Mouse (Mus musculus): ENCODE measurements around the gene Gatm. TPM values are rescaled to one million over a fixed set of nuclear protein-coding genes. Genes with fewer than 3 reads are reported as not detected.

The Gatm gene
- 6.1 and 6.9 TPM in 2 replicates for polyA plus RNA-seq (2014; fragmentation: Nextera tagmentation; extraction: Ambion mirVana)

DNA sequence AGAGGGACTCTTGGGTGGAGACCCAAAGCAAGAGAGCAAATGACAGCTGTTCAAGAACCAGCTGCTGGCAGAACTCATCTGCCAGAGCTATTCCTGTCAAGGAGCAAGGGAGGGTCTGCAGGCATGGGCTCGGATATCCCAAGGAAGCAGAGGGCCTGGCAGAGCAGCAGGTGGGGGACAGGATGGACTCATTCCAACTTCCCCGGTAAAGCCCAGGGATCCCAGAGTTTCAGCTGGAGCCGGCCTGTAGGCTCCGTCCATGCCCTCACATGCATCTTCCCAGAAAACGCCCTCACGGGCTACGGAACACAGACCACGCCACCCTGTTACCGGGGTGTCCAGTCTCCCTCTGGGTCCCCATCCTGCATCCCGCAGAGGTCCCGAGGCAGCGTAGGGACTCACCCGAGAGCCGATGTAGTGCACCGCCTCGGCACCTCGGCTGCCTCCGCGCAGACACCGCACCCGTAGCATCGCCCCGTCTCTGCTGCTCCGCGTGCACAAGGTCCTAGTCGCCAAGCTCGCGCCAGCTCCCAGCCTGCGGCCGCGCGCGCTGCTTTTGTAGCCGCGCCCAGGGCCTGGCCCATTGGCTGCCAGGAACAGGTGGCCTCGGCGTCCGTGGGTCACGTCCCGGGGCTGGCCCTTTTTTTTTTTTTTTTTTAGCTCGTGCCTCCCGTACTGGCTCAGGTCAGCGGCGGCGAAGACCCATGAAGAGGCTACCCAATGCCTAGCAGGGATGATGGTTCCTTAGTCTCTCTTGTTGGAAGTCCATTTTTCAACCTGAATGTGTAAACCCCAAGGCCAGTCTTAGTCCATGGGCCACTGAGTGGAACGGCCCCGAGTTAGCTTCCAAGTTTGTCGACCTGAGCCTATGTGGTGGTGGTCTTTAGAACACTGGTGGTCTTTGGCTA lies at the start of gene Gatm:
Gene Gatm (minus strand): TSS at position 558 of the 908 bp plus-strand sequence.
- H3K4me1 ChIP-seq (ENCODE audit: insufficient read depth) = no peaks in the 10 kb centered on the region
- ATAC-seq (ENCODE audit: insufficient read depth) (peak; percentile 86), DNase-seq (peak; percentile 77)
- H3K4me3 ChIP-seq (ENCODE audit: low read depth, low read length) = peak within 1 kb of the TSS; percentile 42
- H3K27ac ChIP-seq (ENCODE audit: low read depth) = no peak within 1 kb of the TSS
- H3K9ac ChIP-seq = peak within 1 kb of the TSS; percentile 50
- WGBS = 3% methylated on average over 48 of the region's 48 CpGs
- H3K27me3 ChIP-seq (ENCODE audit: insufficient read depth, low read length) = peaks cover 15% of the 10 kb centered on the region; the same call in 1 of the 2 replicates
- H3K36me3 ChIP-seq (ENCODE audit: insufficient read depth) = no peaks in the 10 kb centered on the region
- no peaks in the 10 kb centered on the region for H3K9me3 ChIP-seq (ENCODE audit: low read depth, low read length)
- H3K4me2 ChIP-seq = peak within 1 kb of the TSS; percentile 84
- no peak for TF ChIP-seq CTCF (IDR thresholded peaks at IDR 0.05; ENCODE audit: low read depth)

DNA sequence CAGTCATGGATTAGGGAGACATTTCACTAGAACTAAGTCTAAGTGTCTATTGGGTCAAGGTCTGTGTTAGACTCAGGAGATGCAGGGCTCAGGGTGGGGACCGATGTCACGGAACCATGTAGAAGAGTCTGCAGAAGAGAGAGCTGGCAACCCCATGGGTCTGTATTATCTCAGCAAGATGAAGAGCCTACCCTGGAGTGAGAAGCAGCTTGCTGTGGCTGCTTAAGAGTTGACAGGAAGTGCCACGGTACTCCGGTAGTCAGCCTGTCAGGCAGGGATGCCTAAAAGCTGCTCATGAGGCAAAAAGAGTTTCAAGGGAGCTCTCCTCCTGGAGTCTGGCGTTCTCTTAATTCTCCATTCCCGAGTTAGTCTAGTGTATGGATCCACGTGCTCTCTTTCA lies 48.7 kb upstream of the Gatm start:
- TF ChIP-seq CTCF (IDR thresholded peaks at IDR 0.05; ENCODE audit: low read depth) = no peak
- Histone ChIP-seq H3K36me3 (ENCODE audit: insufficient read depth) (no peaks in the 10 kb centered on the region), H3K27ac (ENCODE audit: low read depth) (no peak overlapping the region), H3K9ac (no peak overlapping the region), H3K4me1 (ENCODE audit: insufficient read depth) (no peaks in the 10 kb centered on the region), H3K4me2 (no peak overlapping the region), H3K27me3 (ENCODE audit: insufficient read depth, low read length) (no peaks in the 10 kb centered on the region), H3K9me3 (ENCODE audit: low read depth, low read length) (no peaks in the 10 kb centered on the region), H3K4me3 (ENCODE audit: low read depth, low read length) (no peak overlapping the region)
- DNase-seq (no peak), ATAC-seq (ENCODE audit: insufficient read depth) (no peak)
- 73% methylated on average over 7 of the region's 7 CpGs for WGBS

DNA sequence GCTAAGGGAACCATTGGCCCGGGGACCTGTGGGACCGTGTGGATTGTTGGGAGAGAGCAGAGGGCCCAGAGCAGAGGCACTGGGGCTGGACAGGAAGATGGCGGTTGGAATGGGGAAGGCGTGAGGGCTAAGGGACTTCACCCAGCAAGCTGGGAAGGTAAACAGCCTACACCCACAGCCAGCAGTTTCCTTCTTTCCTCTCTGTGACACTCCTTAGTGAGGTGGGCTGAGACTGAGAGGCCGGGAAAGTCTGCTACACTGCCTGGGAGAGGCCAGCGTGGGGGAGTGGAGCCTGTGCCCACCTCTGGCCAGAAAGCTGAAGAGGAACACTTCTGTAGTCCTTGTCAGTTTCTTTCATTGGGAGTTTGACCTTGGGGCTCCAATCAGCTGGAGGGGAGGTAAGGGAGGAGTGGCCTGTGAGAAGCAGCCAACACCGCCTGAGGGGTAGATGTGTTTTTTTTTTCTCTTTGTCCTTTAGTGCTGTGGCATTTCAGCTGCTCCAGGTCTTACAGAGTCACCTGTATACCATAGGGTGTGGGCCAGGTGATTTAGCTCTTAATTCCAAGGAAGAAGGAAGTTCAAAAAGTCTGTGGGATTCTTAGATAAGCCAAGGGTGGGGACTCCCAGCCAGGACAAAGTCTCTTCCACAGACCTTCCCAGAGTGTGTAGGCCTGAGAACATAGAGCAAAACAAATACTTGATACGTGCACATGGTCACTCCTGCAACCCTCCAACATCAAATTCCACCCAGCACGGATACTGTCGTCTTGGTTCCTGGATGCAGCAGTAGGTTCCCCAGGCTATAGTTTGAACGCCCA lies 46.8 kb upstream of the Gatm start:
- H3K4me2 ChIP-seq = no peak overlapping the region
- no peaks in the 10 kb centered on the region for H3K27me3 ChIP-seq (ENCODE audit: insufficient read depth, low read length)
- no peaks in the 10 kb centered on the region for H3K36me3 ChIP-seq (ENCODE audit: insufficient read depth)
- H3K9me3 ChIP-seq (ENCODE audit: low read depth, low read length) = no peaks in the 10 kb centered on the region
- H3K9ac ChIP-seq = no peak overlapping the region
- no peak for DNase-seq
- H3K27ac ChIP-seq (ENCODE audit: low read depth) = no peak overlapping the region
- 75% methylated on average over 11 of the region's 11 CpGs for WGBS
- TF ChIP-seq CTCF (IDR thresholded peaks at IDR 0.05; ENCODE audit: low read depth) = no peak
- no peak overlapping the region for H3K4me3 ChIP-seq (ENCODE audit: low read depth, low read length)
- H3K4me1 ChIP-seq (ENCODE audit: insufficient read depth) = no peaks in the 10 kb centered on the region
- no peak for ATAC-seq (ENCODE audit: insufficient read depth)

DNA sequence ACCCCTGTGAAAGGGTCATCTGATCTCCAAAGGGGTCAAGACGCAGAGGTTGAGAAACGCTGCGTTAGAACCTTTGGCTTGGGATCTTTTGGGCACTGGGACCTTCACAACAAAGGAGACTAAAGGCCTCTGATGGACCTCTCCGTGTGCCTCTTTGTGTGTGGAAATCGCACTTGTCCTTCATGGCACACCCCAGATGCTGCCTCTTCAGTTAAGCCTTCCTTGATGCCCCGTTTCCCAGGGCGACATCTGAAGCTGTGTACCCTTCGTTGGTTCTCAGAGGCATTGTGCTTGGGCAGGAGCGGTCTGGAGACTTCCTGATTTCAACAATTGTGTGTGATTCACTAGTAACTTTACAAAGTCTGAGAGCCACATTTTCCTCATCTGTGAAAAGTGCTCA lies 45.7 kb upstream of the Gatm start:
- no peak overlapping the region for H3K4me2 ChIP-seq
- no peak overlapping the region for H3K27ac ChIP-seq (ENCODE audit: low read depth)
- DNase-seq (no peak), ATAC-seq (ENCODE audit: insufficient read depth) (no peak)
- WGBS = 48% methylated on average over 9 of the region's 9 CpGs
- H3K27me3 ChIP-seq (ENCODE audit: insufficient read depth, low read length) = no peaks in the 10 kb centered on the region
- no peak overlapping the region for H3K4me3 ChIP-seq (ENCODE audit: low read depth, low read length)
- no peak for TF ChIP-seq CTCF (IDR thresholded peaks at IDR 0.05; ENCODE audit: low read depth)
- no peaks in the 10 kb centered on the region for H3K4me1 ChIP-seq (ENCODE audit: insufficient read depth)
- H3K9ac ChIP-seq = no peak overlapping the region
- H3K9me3 ChIP-seq (ENCODE audit: low read depth, low read length) = no peaks in the 10 kb centered on the region
- H3K36me3 ChIP-seq (ENCODE audit: insufficient read depth) = no peaks in the 10 kb centered on the region

DNA sequence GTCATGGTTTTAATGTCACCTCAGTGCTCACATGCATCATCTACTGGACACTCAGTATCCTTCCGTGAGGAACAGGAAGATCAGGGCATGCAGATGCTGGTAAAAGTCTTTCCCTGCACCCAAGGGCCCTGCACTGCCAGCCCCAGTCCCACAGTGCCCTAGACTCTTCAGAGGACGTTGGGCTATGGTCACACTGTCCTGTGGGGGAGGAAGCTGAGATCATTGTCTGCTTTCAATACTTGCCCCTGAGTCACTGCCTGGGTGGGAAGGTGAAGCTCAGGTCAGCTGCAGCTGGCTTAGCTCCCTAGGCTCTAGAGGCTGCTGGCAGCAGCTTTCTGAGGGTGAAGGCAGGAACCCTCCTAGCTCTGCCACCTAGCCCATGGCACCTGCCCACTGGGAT lies 44.9 kb upstream of the Gatm start:
- TF ChIP-seq CTCF (IDR thresholded peaks at IDR 0.05; ENCODE audit: low read depth) = no peak

DNA sequence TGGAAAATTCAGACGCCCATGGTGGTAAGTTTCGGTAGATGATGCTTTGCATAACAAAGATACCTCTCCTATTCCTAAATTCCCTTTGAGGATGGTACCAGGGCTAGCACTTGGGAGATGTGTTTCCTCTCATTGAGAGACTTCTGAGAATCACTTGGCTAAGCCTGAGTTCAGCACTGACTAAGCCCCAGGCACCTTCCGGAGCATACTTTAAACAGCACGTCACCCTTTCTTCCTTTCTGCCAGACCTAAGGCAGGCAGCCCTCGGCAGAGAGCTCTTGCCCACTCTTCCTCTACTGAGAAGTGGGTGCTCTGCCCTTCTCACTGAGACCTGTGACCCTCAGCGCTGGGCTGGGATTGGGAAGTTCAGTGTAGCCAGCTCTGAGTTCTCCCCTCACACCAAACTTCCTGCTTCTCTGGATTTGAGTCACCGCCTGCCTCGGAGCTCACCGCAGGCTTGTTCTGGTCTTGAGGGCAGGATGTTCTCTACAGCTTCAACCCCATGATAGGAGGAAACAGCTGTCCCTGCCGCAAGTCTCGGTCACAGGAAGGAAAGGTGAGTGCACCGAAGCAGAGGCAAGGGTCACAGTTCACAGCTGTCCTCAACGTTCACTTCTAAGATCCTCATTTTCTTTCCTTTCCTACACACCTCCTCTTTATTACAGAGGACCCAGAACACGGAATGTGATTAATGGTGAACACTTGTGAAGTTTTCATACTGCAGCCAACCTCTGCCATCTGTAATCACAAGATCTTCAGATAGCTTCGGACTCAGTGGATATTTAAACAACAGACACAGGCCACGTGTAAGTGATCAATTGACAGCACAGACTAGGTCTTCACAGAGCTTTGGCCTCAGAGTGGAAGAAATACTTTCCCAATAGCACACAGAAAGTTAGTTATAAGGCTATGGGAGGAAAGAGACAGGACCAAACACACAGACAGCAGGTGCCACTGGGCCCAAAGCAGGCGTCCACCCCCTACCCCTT lies 41.3 kb upstream of the Gatm start:
- no peak; the same call in 1 of the 2 replicates for ATAC-seq (ENCODE audit: insufficient read depth)
- H3K27ac ChIP-seq (ENCODE audit: low read depth) = no peak overlapping the region
- H3K9me3 ChIP-seq (ENCODE audit: low read depth, low read length) = no peaks in the 10 kb centered on the region
- H3K4me2 ChIP-seq = no peak overlapping the region
- no peaks in the 10 kb centered on the region for H3K4me1 ChIP-seq (ENCODE audit: insufficient read depth)
- no peak overlapping the region for H3K9ac ChIP-seq
- no peaks in the 10 kb centered on the region for H3K27me3 ChIP-seq (ENCODE audit: insufficient read depth, low read length)
- no peak overlapping the region for H3K4me3 ChIP-seq (ENCODE audit: low read depth, low read length)
- 34% methylated on average over 17 of the region's 17 CpGs for WGBS
- H3K36me3 ChIP-seq (ENCODE audit: insufficient read depth) = no peaks in the 10 kb centered on the region
- no peak for TF ChIP-seq CTCF (IDR thresholded peaks at IDR 0.05; ENCODE audit: low read depth)
- peak; percentile 19 for DNase-seq

More for the DNA sequence above, 44.9 kb upstream of the Gatm start:
- DNase-seq (no peak), ATAC-seq (ENCODE audit: insufficient read depth) (no peak)
- no peak overlapping the region for H3K4me3 ChIP-seq (ENCODE audit: low read depth, low read length)
- no peaks in the 10 kb centered on the region for H3K4me1 ChIP-seq (ENCODE audit: insufficient read depth)
- H3K9me3 ChIP-seq (ENCODE audit: low read depth, low read length) = no peaks in the 10 kb centered on the region
- no peaks in the 10 kb centered on the region for H3K36me3 ChIP-seq (ENCODE audit: insufficient read depth)
- 49% methylated on average over 2 of the region's 2 CpGs for WGBS
- H3K27ac ChIP-seq (ENCODE audit: low read depth) = no peak overlapping the region
- no peak overlapping the region for H3K9ac ChIP-seq
- no peaks in the 10 kb centered on the region for H3K27me3 ChIP-seq (ENCODE audit: insufficient read depth, low read length)
- H3K4me2 ChIP-seq = no peak overlapping the region

All from lung, embryonic 14.5 days (tissue).